Mouse (Mus musculus): ENCODE data around the gene Arrdc2. TPM values are rescaled to one million over a fixed set of nuclear protein-coding genes. Genes with fewer than 3 reads are reported as not detected.

The Arrdc2 gene
- total and polyA plus RNA-seq, 3 experiments = 13.1 to 22.5 TPM; not detected in 1

- Histone ChIP-seq H3K27me3 (ENCODE audit: control insufficient read depth in 1 of 2, insufficient read depth in 2 of 2, low read length in 2 of 2) (no peaks in the 10 kb centered on the region), H3K79me2 (ENCODE audit: control insufficient read depth, insufficient read depth, low read length, poor library complexity) (peaks cover 17% of the 10 kb centered on the region), H3K36me3 (ENCODE audit: control insufficient read depth in 1 of 2, insufficient read depth in 2 of 2, low read length in 2 of 2) (peaks cover 0 to 2% of the 10 kb centered on the region in 2 experiments; a peak in 2 of 4 replicates), H3K9me3 (replicated peaks; ENCODE audit: insufficient read depth, low read length) (no peaks in the 10 kb centered on the region), H3K27ac (ENCODE audit: control insufficient read depth, low read depth, low read length) (0 out of 2 replicates have a peak overlapping the region, but pooled peaks have one; percentile 11), H3K4me3 (ENCODE audit: control insufficient read depth in 1 of 2, insufficient read depth in 1 of 2, low read depth in 2 of 2, low read length in 2 of 2) (peak overlapping the region; percentile 83 to 94), H3K4me1 (ENCODE audit: control insufficient read depth in 1 of 2, insufficient read depth in 2 of 2, low read length in 2 of 2) (peaks cover 0 to 12% of the 10 kb centered on the region in 2 experiments; a peak in 3 of 4 replicates), H3K9ac (ENCODE audit: control insufficient read depth, low read depth, low read length, poor library complexity, severe bottlenecking) (peak overlapping the region; percentile 92)
- DNase-seq (ENCODE audit: low read depth, low spot score) = no peak
- TF ChIP-seq USF2 (IDR thresholded peaks at IDR 0.05; ENCODE audit: borderline replicate concordance in 1 of 2, insufficient read depth in 1 of 2, low read depth in 1 of 2, low read length in 2 of 2) = no peak
- no peak for TF ChIP-seq ZKSCAN1 (IDR thresholded peaks at IDR 0.05; ENCODE audit: low read depth, low read length)
- no peak for TF ChIP-seq ZNF384 (IDR thresholded peaks at IDR 0.05; ENCODE audit: low read depth, low read length)
- no peak for TF ChIP-seq POLR2AphosphoS2 (IDR thresholded peaks at IDR 0.05; ENCODE audit: low read length)
- no peak for TF ChIP-seq ZMIZ1 (IDR thresholded peaks at IDR 0.05; ENCODE audit: low read depth, low read length)
- TF ChIP-seq GATA1 (IDR thresholded peaks at IDR 0.05; ENCODE audit: low read depth, low read length) = no peak
- no peak for TF ChIP-seq RCOR1 (IDR thresholded peaks at IDR 0.05; ENCODE audit: low read depth, low read length)
- no peak for TF ChIP-seq MXI1 (IDR thresholded peaks at IDR 0.05; ENCODE audit: low read depth, low read length)
- no peak for TF ChIP-seq MEF2A (IDR thresholded peaks at IDR 0.05; ENCODE audit: extremely low read depth, insufficient replicate concordance, low read depth, low read length, poor library complexity, severe bottlenecking)
- TF ChIP-seq TBP (IDR thresholded peaks at IDR 0.05; ENCODE audit: low read depth, low read length) = no peak
- no peak for TF ChIP-seq CHD1 (IDR thresholded peaks at IDR 0.05; ENCODE audit: low read depth, low read length)
- no peak for TF ChIP-seq MAFK (IDR thresholded peaks at IDR 0.05; ENCODE audit: borderline replicate concordance, low read depth, low read length)
- TF ChIP-seq JUND (IDR thresholded peaks at IDR 0.05; ENCODE audit: low read depth, low read length) = no peak
- no peak for TF ChIP-seq BHLHE40 (IDR thresholded peaks at IDR 0.05; ENCODE audit: borderline replicate concordance, low read depth, low read length)
- no peak for TF ChIP-seq POLR2A (IDR thresholded peaks at IDR 0.05; ENCODE audit: control insufficient read depth in 1 of 2, insufficient read depth in 1 of 2, low read depth in 1 of 2, low read length in 2 of 2, poor library complexity in 1 of 2)
- TF ChIP-seq TAL1 (IDR thresholded peaks at IDR 0.05; ENCODE audit: low read length) = no peak
- TF ChIP-seq USF1 (IDR thresholded peaks at IDR 0.05; ENCODE audit: low read depth, low read length) = no peak
- TF ChIP-seq TCF12 (IDR thresholded peaks at IDR 0.05; ENCODE audit: low read depth, low read length) = no peak
Observed at GRCm38 (mm10) chr8:70790846-70791245, 48.7 kb downstream of the Arrdc2 start.

GRCm38 (mm10) chr8:70789046-70789445 is 50.5 kb downstream of the Arrdc2 start:
- H3K9ac ChIP-seq (ENCODE audit: control insufficient read depth, low read depth, low read length, poor library complexity, severe bottlenecking) = no peak overlapping the region
- H3K4me1 ChIP-seq (ENCODE audit: control insufficient read depth in 1 of 2, insufficient read depth in 2 of 2, low read length in 2 of 2) = peaks cover 0 to 12% of the 10 kb centered on the region in 2 experiments; a peak in 3 of 4 replicates
- peaks cover 17% of the 10 kb centered on the region for H3K79me2 ChIP-seq (ENCODE audit: control insufficient read depth, insufficient read depth, low read length, poor library complexity)
- no peaks in the 10 kb centered on the region for H3K9me3 ChIP-seq (replicated peaks; ENCODE audit: insufficient read depth, low read length)
- DNase-seq (ENCODE audit: low read depth, low spot score) = no peak
- H3K36me3 ChIP-seq (ENCODE audit: control insufficient read depth in 1 of 2, insufficient read depth in 2 of 2, low read length in 2 of 2) = peaks cover 0 to 2% of the 10 kb centered on the region in 2 experiments; a peak in 3 of 4 replicates
- H3K27me3 ChIP-seq (ENCODE audit: control insufficient read depth in 1 of 2, insufficient read depth in 2 of 2, low read length in 2 of 2) = no peaks in the 10 kb centered on the region
- no peak for TF ChIP-seq MAZ (IDR thresholded peaks at IDR 0.05; ENCODE audit: low read depth, low read length)
- TF ChIP-seq GATA1 (IDR thresholded peaks at IDR 0.05; ENCODE audit: low read depth, low read length) = no peak
- no peak for TF ChIP-seq POLR2AphosphoS5 (IDR thresholded peaks at IDR 0.05; ENCODE audit: borderline replicate concordance, low read depth, low read length)
- no peak for TF ChIP-seq JUND (IDR thresholded peaks at IDR 0.05; ENCODE audit: low read depth, low read length)
- TF ChIP-seq ZKSCAN1 (IDR thresholded peaks at IDR 0.05; ENCODE audit: low read depth, low read length) = no peak
- no peak for TF ChIP-seq ELF1 (IDR thresholded peaks at IDR 0.05; ENCODE audit: low read depth, low read length)
- no peak for TF ChIP-seq USF1 (IDR thresholded peaks at IDR 0.05; ENCODE audit: low read depth, low read length)
- no peak for TF ChIP-seq POLR2A (IDR thresholded peaks at IDR 0.05; ENCODE audit: control insufficient read depth in 1 of 2, insufficient read depth in 1 of 2, low read depth in 1 of 2, low read length in 2 of 2, poor library complexity in 1 of 2)
- TF ChIP-seq POLR2AphosphoS2 (IDR thresholded peaks at IDR 0.05; ENCODE audit: low read length) = no peak
- TF ChIP-seq MYB (IDR thresholded peaks at IDR 0.05; ENCODE audit: low read depth, low read length) = no peak
- no peak for TF ChIP-seq MAX (IDR thresholded peaks at IDR 0.05; ENCODE audit: low read length)
- TF ChIP-seq SMC3 (IDR thresholded peaks at IDR 0.05; ENCODE audit: low read depth, low read length) = no peak
- no peak for TF ChIP-seq TCF12 (IDR thresholded peaks at IDR 0.05; ENCODE audit: low read depth, low read length)
- TF ChIP-seq MXI1 (IDR thresholded peaks at IDR 0.05; ENCODE audit: low read depth, low read length) = no peak
- TF ChIP-seq MEF2A (IDR thresholded peaks at IDR 0.05; ENCODE audit: extremely low read depth, insufficient replicate concordance, low read depth, low read length, poor library complexity, severe bottlenecking) = no peak
- H3K4me3 ChIP-seq (ENCODE audit: control insufficient read depth in 1 of 2, insufficient read depth in 1 of 2, low read depth in 2 of 2, low read length in 2 of 2) = no peak overlapping the region
- no peak overlapping the region for H3K27ac ChIP-seq (ENCODE audit: control insufficient read depth, low read depth, low read length)

Measured in MEL (cell line).